Mouse (Mus musculus): ENCODE measurements at regions not wholly inside any gene's neighbourhood (a gene's known extent, or its start where the extent isn't known, plus 50 kb on each side); places are given as distances from the start of the nearest gene placed in this dataset.

- TF ChIP-seq CTCF (conservative IDR thresholded peaks at IDR 0.05 in 1 of 2, IDR thresholded peaks at IDR 0.05 in 1 of 2; ENCODE audit: low read depth in 2 of 2, low read length in 2 of 2) = no peak
- no peak for TF ChIP-seq ZMIZ1 (IDR thresholded peaks at IDR 0.05; ENCODE audit: low read depth, low read length)
- no peak for TF ChIP-seq POLR2A (IDR thresholded peaks at IDR 0.05; ENCODE audit: low read depth, low read length)
- no peak for TF ChIP-seq TBP (conservative IDR thresholded peaks at IDR 0.05; ENCODE audit: low read depth, low read length)
- TF ChIP-seq CHD2 (IDR thresholded peaks at IDR 0.05; ENCODE audit: low read length) = no peak
- TF ChIP-seq MXI1 (IDR thresholded peaks at IDR 0.05; ENCODE audit: low read depth, low read length) = no peak
- no peak for TF ChIP-seq EP300 (IDR thresholded peaks at IDR 0.05; ENCODE audit: low read length)
- no peak for TF ChIP-seq MYC (IDR thresholded peaks at IDR 0.05; ENCODE audit: low read depth, low read length)
- no peak for TF ChIP-seq TCF12 (IDR thresholded peaks at IDR 0.05; ENCODE audit: low read depth, low read length)
- TF ChIP-seq CHD1 (IDR thresholded peaks at IDR 0.05; ENCODE audit: low read depth, low read length) = no peak
- no peak for TF ChIP-seq MEF2A (IDR thresholded peaks at IDR 0.05; ENCODE audit: borderline replicate concordance, low read depth, low read length)
- TF ChIP-seq USF1 (IDR thresholded peaks at IDR 0.05; ENCODE audit: low read depth, low read length) = no peak
Measured at GRCm38 (mm10) chr5:64508565-64508964, 294.6 kb upstream of the Klf3 start.

All from CH12.LX (cell line).